Mouse (Mus musculus) hindbrain, postnatal 0 days (tissue): Measurements from ENCODE around the gene Tmem104. TPM values are rescaled to one million over a fixed set of nuclear protein-coding genes. Genes with fewer than 3 reads are reported as not detected.

ENCODE experiments used
- ATAC-seq: fragments of 200-750 bp; cut with Nextera tagmentation; 2 replicates; pipeline ENCODE4 v1.8.0; 2017; ENCODE audit warnings: mild to moderate bottlenecking, moderate TSS enrichment, moderate library complexity
- DNase-seq: peaks from one replicate; pipeline ENCODE4 v3.0.0-alpha.2; 2015; ENCODE audit warnings: low spot score
- H3K27ac ChIP-seq: fragments of 300-500 bp; sonication (generic); 2 replicates; pipeline ENCODE4 v1.5.1; 2014; ENCODE audit warnings: mild to moderate bottlenecking
- H3K27me3 ChIP-seq: fragments of 300-500 bp; sonication (generic); 2 replicates; pipeline ENCODE4 v1.6.1; 2014; ENCODE audit warnings: low read length, mixed read lengths; ENCODE audit not compliant: insufficient read depth
- H3K36me3 ChIP-seq: fragments of 300-500 bp; sonication (generic); 2 replicates; pipeline ENCODE4 v1.6.1; 2014; ENCODE audit warnings: low read length, mixed read lengths; ENCODE audit not compliant: insufficient read depth
- H3K4me1 ChIP-seq: fragments of 300-500 bp; sonication (generic); 2 replicates; pipeline ENCODE4 v1.6.1; 2014; ENCODE audit warnings: antibody characterized with exemption, low read length, mixed read lengths; ENCODE audit not compliant: insufficient read depth
- H3K4me2 ChIP-seq: fragments of 300-500 bp; sonication (generic); 2 replicates; pipeline ENCODE4 v1.6.1; 2014; ENCODE audit warnings: low read depth, mild to moderate bottlenecking, low read length, moderate library complexity, mixed read lengths
- H3K4me3 ChIP-seq: fragments of 300-500 bp; sonication (generic); 2 replicates; pipeline ENCODE4 v1.5.1; 2014; ENCODE audit warnings: low read length
- H3K9ac ChIP-seq: fragments of 300-500 bp; sonication (generic); replicated peaks from 2 replicates; pipeline ENCODE4 v1.6.1; 2014; ENCODE audit warnings: mild to moderate bottlenecking, low read length, moderate library complexity, mixed read lengths
- H3K9me3 ChIP-seq: fragments of 300-500 bp; sonication (generic); 2 replicates; pipeline ENCODE4 v1.6.1; 2016; ENCODE audit warnings: low read length, mixed read lengths
- CTCF ChIP-seq: IDR thresholded peaks from 2 replicates; pipeline ENCODE4 v1.5.1; 2016; ENCODE audit warnings: antibody characterized with exemption, control low read depth, low read depth
- WGBS: fragments of 180-500 bp; shearing (Covaris S2); extraction: QIAGEN DNeasy Blood & Tissue Kit; methylation state at CpG from one replicate; pipeline ENCODE4 v1.1.7; 2014; 5-methylcytosine and 5-hydroxymethylcytosine counted together
- polyA plus RNA-seq: library from polyadenylated mRNA; unstranded; fragments of >200 nt; fragmentation: Nextera tagmentation; extraction: Ambion mirVana; gene quantifications from 2 replicates; pipeline ENCODE4 v1.2.1, GENCODE M21; 2015
- total RNA-seq: library from RNA; depleted of rRNA; stranded (reverse); fragments of >200 nt; gene quantifications from 2 replicates; pipeline ENCODE4 v1.2.3, GENCODE M21; 2014; rRNA removed

The Tmem104 gene
- total RNA-seq (6.4 and 11.1 TPM in 2 replicates), polyA plus RNA-seq (10.1 and 13.5 TPM in 2 replicates)

GRCm38 (mm10) chr11:115187224-115187639 lies at the start of gene Tmem104:
TSS of gene Tmem104 (plus strand) at chr11:115187487.
- no peaks in the 10 kb centered on the region for H3K36me3 ChIP-seq
- H3K9ac ChIP-seq, result peak within 1 kb of the TSS; percentile 68
- H3K4me1 ChIP-seq, result peaks cover 9% of the 10 kb centered on the region; the same call in 1 of the 2 replicates
- H3K9me3 ChIP-seq, result no peaks in the 10 kb centered on the region
- TF ChIP-seq CTCF, result peak; percentile 27; the same call in 1 of the 2 replicates
- peak; percentile 94 for ATAC-seq
- under 1% methylated on average over 38 of the region's 39 CpGs for WGBS
- H3K4me2 ChIP-seq, result peak within 1 kb of the TSS; percentile 92
- no peaks in the 10 kb centered on the region for H3K27me3 ChIP-seq
- H3K27ac ChIP-seq, result peak within 1 kb of the TSS; percentile 80
- peak within 1 kb of the TSS; percentile 67 for H3K4me3 ChIP-seq
- DNase-seq, result peak; percentile 100

GRCm38 (mm10) chr11:115138597-115139262 lies 48.6 kb upstream of the Tmem104 start:
- H3K4me3 ChIP-seq, result no peak overlapping the region
- H3K4me1 ChIP-seq, result no peaks in the 10 kb centered on the region
- WGBS, result 81% methylated on average over 5 of the region's 5 CpGs
- no peak overlapping the region for H3K4me2 ChIP-seq
- TF ChIP-seq CTCF, result no peak
- H3K27me3 ChIP-seq, result no peaks in the 10 kb centered on the region
- no peak overlapping the region for H3K9ac ChIP-seq
- no peaks in the 10 kb centered on the region for H3K9me3 ChIP-seq
- H3K27ac ChIP-seq, result no peak overlapping the region
- DNase-seq, result no peak
- no peaks in the 10 kb centered on the region for H3K36me3 ChIP-seq
- ATAC-seq, result no peak

GRCm38 (mm10) chr11:115141970-115142369 lies 45.3 kb upstream of the Tmem104 start:
- no peaks in the 10 kb centered on the region for H3K36me3 ChIP-seq
- no peaks in the 10 kb centered on the region for H3K9me3 ChIP-seq
- TF ChIP-seq CTCF, result no peak
- H3K9ac ChIP-seq, result no peak overlapping the region
- DNase-seq (no peak), ATAC-seq (no peak)
- no peak overlapping the region for H3K4me2 ChIP-seq
- H3K27ac ChIP-seq, result no peak overlapping the region
- H3K4me1 ChIP-seq, result no peaks in the 10 kb centered on the region
- no peaks in the 10 kb centered on the region for H3K27me3 ChIP-seq
- 77% methylated on average over 2 of the region's 2 CpGs for WGBS
- no peak overlapping the region for H3K4me3 ChIP-seq

GRCm38 (mm10) chr11:115147813-115148212 lies 39.5 kb upstream of the Tmem104 start:
- no peak overlapping the region for H3K4me2 ChIP-seq
- TF ChIP-seq CTCF, result no peak
- no peaks in the 10 kb centered on the region; the same call in 1 of the 2 replicates for H3K4me1 ChIP-seq
- DNase-seq (no peak), ATAC-seq (no peak)
- no peak overlapping the region for H3K4me3 ChIP-seq
- 81% methylated on average over 4 of the region's 4 CpGs for WGBS
- no peak overlapping the region for H3K9ac ChIP-seq
- no peaks in the 10 kb centered on the region for H3K27me3 ChIP-seq
- no peaks in the 10 kb centered on the region for H3K36me3 ChIP-seq
- 0 out of 2 replicates have a peak, but pooled peaks cover 4% of the 10 kb centered on the region for H3K9me3 ChIP-seq
- H3K27ac ChIP-seq, result no peak overlapping the region

- no peak for ATAC-seq
- Histone ChIP-seq H3K36me3 (no peaks in the 10 kb centered on the region), H3K4me1 (no peaks in the 10 kb centered on the region; the same call in 1 of the 2 replicates), H3K9me3 (0 out of 2 replicates have a peak, but pooled peaks cover 4% of the 10 kb centered on the region), H3K27me3 (peaks cover 16% of the 10 kb centered on the region), H3K27ac (no peak overlapping the region), H3K4me2 (no peak overlapping the region), H3K4me3 (no peak overlapping the region), H3K9ac (no peak overlapping the region)
- WGBS, result 79% methylated on average over 6 of the region's 6 CpGs
- TF ChIP-seq CTCF, result no peak
- no peak for DNase-seq
Measured at GRCm38 (mm10) chr11:115150741-115151254, 36.5 kb upstream of the Tmem104 start.

- Histone ChIP-seq H3K27ac (no peak overlapping the region), H3K4me1 (no peaks in the 10 kb centered on the region; the same call in 1 of the 2 replicates), H3K36me3 (no peaks in the 10 kb centered on the region), H3K27me3 (peaks cover 16% of the 10 kb centered on the region), H3K4me3 (peak overlapping the region; percentile 22), H3K9ac (peak overlapping the region; percentile 33), H3K4me2 (peak overlapping the region; percentile 49), H3K9me3 (0 out of 2 replicates have a peak, but pooled peaks cover 4% of the 10 kb centered on the region)
- DNase-seq (peak; percentile 87), ATAC-seq (peak; percentile 79)
- 5% methylated on average over 15 of the region's 15 CpGs for WGBS
- no peak for TF ChIP-seq CTCF
Measured at GRCm38 (mm10) chr11:115151755-115152429, 35.4 kb upstream of the Tmem104 start.
